Mouse (Mus musculus) kidney, embryonic 16.5 days (tissue): ENCODE measurements at regions not wholly inside any gene's neighbourhood (a gene's known extent, or its start where the extent isn't known, plus 50 kb on each side); places are given as distances from the start of the nearest gene placed in this dataset.
A peak's percentile ranks its signal among the peaks of the same experiment; 100 is the strongest.

ENCODE experiments used
- ATAC-seq: fragments of 200-750 bp; cut with Nextera tagmentation; 2 replicates; pipeline ENCODE4 v1.8.0; 2017; ENCODE audit warnings: moderate TSS enrichment; ENCODE audit not compliant: low FRiP score, low TSS enrichment
- H3K27ac ChIP-seq: fragments of 300-500 bp; sonication (generic); 2 replicates; pipeline ENCODE4 v1.5.1; 2014; ENCODE audit warnings: low read length
- H3K27me3 ChIP-seq: fragments of 300-500 bp; sonication (generic); 2 replicates; pipeline ENCODE4 v1.6.1; 2014; ENCODE audit warnings: low read length, control low read depth, mixed read lengths; ENCODE audit not compliant: insufficient read depth
- H3K36me3 ChIP-seq: fragments of 300-500 bp; sonication (generic); 2 replicates; pipeline ENCODE4 v1.6.1; 2014; ENCODE audit warnings: low read length, control low read depth, mixed read lengths; ENCODE audit not compliant: insufficient read depth
- H3K4me1 ChIP-seq: fragments of 300-500 bp; sonication (generic); 2 replicates; pipeline ENCODE4 v1.6.1; 2014; ENCODE audit warnings: low read length, control low read depth, mixed read lengths; ENCODE audit not compliant: insufficient read depth
- H3K4me2 ChIP-seq: fragments of 300-500 bp; sonication (generic); replicated peaks from 2 replicates; pipeline ENCODE4 v1.6.1; 2014; ENCODE audit warnings: low read depth, low read length
- H3K4me3 ChIP-seq: fragments of 300-500 bp; sonication (generic); 2 replicates; pipeline ENCODE4 v1.5.1; 2014; ENCODE audit warnings: mild to moderate bottlenecking, low read length
- H3K9ac ChIP-seq: fragments of 300-500 bp; sonication (generic); replicated peaks from 2 replicates; pipeline ENCODE4 v1.6.1; 2014; ENCODE audit warnings: low read length
- H3K9me3 ChIP-seq: fragments of 300-500 bp; sonication (generic); 2 replicates; pipeline ENCODE4 v1.6.1; 2016; ENCODE audit warnings: low read length, control low read depth
- WGBS: fragments of 180-500 bp; shearing (Covaris S2); extraction: QIAGEN DNeasy Blood & Tissue Kit; methylation state at CpG from one replicate; pipeline ENCODE4 v1.1.7; 2014; 5-methylcytosine and 5-hydroxymethylcytosine counted together

DNA sequence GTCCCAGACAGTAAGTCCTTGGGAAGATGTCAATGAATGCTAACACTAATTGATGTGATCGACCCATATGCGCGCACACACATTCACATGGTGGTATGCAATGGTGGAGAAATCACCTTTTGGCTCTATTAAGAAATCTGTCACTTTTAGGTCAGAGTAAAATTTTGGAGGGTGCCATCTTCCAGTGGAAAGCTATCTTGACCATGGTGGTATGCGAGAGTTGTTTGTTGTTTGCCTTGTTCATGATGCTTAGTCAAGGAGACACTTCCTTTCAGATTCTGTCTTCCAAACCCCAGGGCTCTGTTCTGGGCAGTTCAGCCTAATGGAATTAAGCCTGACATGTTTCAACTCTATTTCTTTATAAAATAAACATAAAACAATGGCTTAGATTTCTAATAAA is 337.9 kb upstream of the Tmem161b start:
- WGBS: 96% methylated on average over 4 of the region's 4 CpGs
- Histone ChIP-seq H3K9ac (no peak overlapping the region), H3K27me3 (no peaks in the 10 kb centered on the region), H3K27ac (no peak overlapping the region), H3K9me3 (no peaks in the 10 kb centered on the region), H3K4me1 (no peaks in the 10 kb centered on the region), H3K4me3 (no peak overlapping the region), H3K4me2 (no peak overlapping the region), H3K36me3 (no peaks in the 10 kb centered on the region)
- no peak for ATAC-seq

DNA sequence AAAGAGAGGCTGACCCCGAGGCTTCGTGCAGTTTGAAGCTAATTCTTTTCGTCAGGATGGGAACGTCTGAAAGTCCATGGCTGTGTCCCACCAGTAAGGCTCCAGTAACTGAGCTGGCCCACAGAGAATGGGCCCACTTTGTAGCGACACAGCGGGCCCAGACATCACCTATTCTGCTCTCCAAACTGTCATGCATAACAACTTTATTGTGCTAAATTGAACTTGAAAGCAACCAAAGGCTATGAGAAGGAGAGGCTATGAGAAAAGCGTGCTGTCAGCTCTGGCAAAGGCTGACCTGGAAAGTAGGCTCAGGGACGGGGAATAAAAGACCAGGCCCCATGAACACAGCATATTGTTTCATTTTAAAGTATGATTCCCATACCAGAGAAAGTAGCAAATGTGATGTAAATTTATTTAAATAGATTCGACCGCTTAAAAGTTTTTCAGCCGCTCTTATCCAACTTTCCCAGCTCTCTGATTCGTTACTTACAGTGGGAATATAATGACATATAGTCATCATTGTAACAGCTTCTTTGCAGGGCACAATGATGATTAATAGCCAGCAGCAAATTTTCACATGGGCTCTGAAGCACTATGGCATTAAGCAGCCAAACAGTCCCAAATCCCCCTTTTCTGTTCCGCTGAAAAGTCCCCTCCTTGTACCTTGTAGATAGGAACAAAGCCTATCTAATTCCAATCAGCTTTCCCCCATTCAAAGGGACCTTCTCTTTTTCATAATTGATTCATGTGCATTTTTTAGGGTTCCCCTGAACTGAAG is 337.1 kb upstream of the Tmem161b start:
- Histone ChIP-seq H3K4me1 (no peaks in the 10 kb centered on the region), H3K27ac (no peak overlapping the region), H3K27me3 (no peaks in the 10 kb centered on the region), H3K36me3 (no peaks in the 10 kb centered on the region), H3K4me2 (no peak overlapping the region), H3K9me3 (no peaks in the 10 kb centered on the region), H3K4me3 (no peak overlapping the region), H3K9ac (no peak overlapping the region)
- no peak for ATAC-seq
- WGBS: 72% methylated on average over 13 of the region's 13 CpGs

DNA sequence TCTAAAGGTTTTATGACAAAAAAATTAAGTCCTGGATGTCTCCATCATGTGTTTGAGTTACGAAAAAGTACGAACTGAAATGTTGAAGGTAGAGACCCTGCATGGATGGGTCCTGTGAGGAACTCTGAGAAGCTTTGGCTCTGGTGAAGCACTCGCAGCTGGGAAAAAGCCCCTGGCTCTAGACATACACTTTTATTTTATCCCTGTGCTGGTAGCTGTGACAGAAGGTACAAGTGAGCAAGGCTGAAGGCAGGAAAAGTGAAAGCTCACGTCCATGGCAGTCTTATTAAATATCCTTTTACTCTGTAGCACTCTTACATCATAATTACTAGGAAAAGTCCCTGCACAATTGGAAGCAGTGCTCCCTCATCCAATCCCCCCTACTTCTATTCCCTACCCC is 336.4 kb upstream of the Tmem161b start:
- no peaks in the 10 kb centered on the region for H3K9me3 ChIP-seq
- no peak overlapping the region for H3K4me3 ChIP-seq
- H3K27me3 ChIP-seq: no peaks in the 10 kb centered on the region
- ATAC-seq: no peak
- H3K4me2 ChIP-seq: no peak overlapping the region
- H3K36me3 ChIP-seq: no peaks in the 10 kb centered on the region
- WGBS: 84% methylated on average over 4 of the region's 4 CpGs
- H3K4me1 ChIP-seq: no peaks in the 10 kb centered on the region
- H3K9ac ChIP-seq: no peak overlapping the region
- no peak overlapping the region for H3K27ac ChIP-seq

DNA sequence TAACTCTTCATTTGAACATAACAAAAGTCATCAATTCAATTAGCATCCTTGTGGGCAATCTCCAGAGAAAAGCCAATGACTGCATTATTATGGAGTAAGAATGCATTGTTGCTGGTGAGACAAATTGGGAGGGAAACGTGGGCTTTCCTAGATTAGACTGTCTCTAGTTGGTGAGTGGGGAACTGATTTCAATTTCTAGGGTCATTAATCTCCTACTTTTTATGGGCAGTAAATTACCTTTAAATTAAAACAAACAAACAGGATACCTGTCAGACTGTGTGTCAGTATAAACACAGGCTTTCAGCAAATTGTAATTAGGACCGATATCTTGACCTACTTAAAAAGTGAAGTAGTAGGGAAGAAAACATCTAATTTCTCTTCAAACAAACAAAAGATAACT is 307.4 kb upstream of the Tmem161b start:
- no peaks in the 10 kb centered on the region for H3K4me1 ChIP-seq
- H3K9ac ChIP-seq: no peak overlapping the region
- H3K4me2 ChIP-seq: no peak overlapping the region
- no peak overlapping the region for H3K27ac ChIP-seq
- H3K36me3 ChIP-seq: no peaks in the 10 kb centered on the region
- H3K4me3 ChIP-seq: no peak overlapping the region
- no peaks in the 10 kb centered on the region for H3K27me3 ChIP-seq
- peaks cover 12% of the 10 kb centered on the region for H3K9me3 ChIP-seq
- ATAC-seq: peak; percentile 54; the same call in 1 of the 2 replicates
- 26% methylated on average over 2 of the region's 2 CpGs for WGBS

DNA sequence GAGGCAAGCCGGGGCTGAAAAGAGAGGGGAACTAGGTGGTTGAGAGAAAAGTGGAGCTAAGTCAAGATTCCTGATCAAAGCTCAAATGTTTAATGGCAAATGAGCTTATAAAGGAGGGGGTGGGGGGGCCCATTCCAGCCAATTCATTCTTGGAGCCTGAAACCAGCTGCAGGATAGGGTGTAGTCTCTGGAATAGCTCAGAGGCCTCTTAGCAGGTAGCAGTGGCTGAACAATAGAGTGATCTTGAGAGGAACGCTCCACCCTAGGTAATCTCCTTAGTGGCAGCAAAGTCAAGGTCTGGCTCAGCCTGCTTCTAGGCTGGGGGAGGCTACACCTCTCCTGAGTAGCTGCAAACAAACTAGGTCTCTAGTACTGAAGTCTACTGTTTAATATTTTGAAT is 289.3 kb upstream of the Tmem161b start:
- no peaks in the 10 kb centered on the region for H3K27me3 ChIP-seq
- no peak overlapping the region for H3K4me2 ChIP-seq
- no peaks in the 10 kb centered on the region for H3K36me3 ChIP-seq
- no peaks in the 10 kb centered on the region for H3K9me3 ChIP-seq
- no peak overlapping the region for H3K27ac ChIP-seq
- no peak overlapping the region for H3K4me3 ChIP-seq
- no peak for ATAC-seq
- H3K9ac ChIP-seq: no peak overlapping the region
- WGBS: 80% methylated on average over 2 of the region's 2 CpGs
- no peaks in the 10 kb centered on the region for H3K4me1 ChIP-seq

DNA sequence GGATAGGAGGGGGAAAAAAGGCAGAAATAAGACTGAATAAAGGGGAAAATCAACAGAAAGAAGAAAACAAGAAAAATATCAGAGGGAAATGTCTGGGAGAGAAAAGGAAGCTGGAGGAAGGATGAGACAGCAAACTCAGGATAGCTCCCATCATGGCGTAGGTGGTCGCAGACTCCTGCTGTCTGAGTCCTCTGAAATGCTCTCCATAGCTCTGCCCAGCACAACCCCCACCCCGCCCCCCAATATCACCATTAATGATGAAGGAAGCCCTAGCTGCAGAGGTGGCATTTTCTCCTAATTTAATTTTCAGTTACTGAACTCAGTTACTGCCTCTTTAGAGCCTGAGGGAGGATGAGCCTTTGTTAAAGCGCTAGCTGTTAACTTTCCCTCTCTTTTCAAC is 275.6 kb upstream of the Tmem161b start:
- WGBS: 90% methylated on average over 4 of the region's 4 CpGs
- no peak for ATAC-seq

DNA sequence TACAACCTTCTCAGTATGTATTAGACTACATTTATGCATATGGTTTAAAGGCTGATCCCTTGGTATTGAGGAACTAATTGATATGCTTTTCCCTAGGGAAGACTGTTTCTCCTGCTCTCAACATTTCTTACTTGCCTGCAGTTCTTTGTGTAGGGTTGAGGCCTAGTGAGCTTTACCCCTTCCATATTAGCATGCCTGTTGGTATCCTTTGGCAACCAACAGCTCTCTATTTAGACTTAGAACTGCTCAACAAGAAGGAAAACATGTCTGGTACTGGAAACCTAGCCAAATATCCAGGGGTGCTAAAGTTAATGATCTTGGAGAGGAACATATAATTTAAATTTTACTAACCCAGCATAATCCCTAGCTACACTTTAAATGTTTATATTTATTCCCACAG is 270.9 kb upstream of the Tmem161b start:
- no peak for ATAC-seq
- H3K9me3 ChIP-seq: no peaks in the 10 kb centered on the region
- H3K4me1 ChIP-seq: no peaks in the 10 kb centered on the region

More for the DNA sequence above, 275.6 kb upstream of the Tmem161b start:
- no peaks in the 10 kb centered on the region for H3K36me3 ChIP-seq
- no peak overlapping the region for H3K27ac ChIP-seq
- H3K9me3 ChIP-seq: no peaks in the 10 kb centered on the region
- no peak overlapping the region for H3K9ac ChIP-seq
- no peaks in the 10 kb centered on the region for H3K4me1 ChIP-seq
- H3K4me2 ChIP-seq: no peak overlapping the region
- no peak overlapping the region for H3K4me3 ChIP-seq
- H3K27me3 ChIP-seq: no peaks in the 10 kb centered on the region

DNA sequence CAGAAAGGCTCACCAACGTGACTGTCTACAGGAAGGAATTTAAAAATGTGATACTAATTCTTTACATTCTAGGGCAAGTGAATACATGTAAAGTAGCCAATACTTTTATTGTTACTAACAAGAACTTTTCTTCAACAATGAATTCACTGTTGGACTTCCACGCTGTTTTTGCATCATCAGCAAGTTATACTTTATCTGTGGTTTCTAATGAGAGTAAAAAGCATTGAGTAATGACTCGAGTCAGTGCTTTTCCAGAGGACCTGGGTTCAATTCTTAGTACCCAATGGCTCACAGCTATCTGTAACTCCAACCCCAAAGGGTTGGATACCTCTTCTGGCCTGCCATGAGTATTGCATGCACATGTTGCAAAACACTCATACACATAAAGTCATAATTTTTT is 270.3 kb upstream of the Tmem161b start:
- no peak overlapping the region for H3K27ac ChIP-seq
- 90% methylated on average over 3 of the region's 3 CpGs for WGBS
- H3K4me2 ChIP-seq: no peak overlapping the region
- H3K9ac ChIP-seq: no peak overlapping the region
- H3K4me3 ChIP-seq: no peak overlapping the region
- H3K36me3 ChIP-seq: no peaks in the 10 kb centered on the region
- no peaks in the 10 kb centered on the region for H3K27me3 ChIP-seq
- H3K9me3 ChIP-seq: no peaks in the 10 kb centered on the region
- no peaks in the 10 kb centered on the region for H3K4me1 ChIP-seq
- no peak for ATAC-seq

More for the DNA sequence above, 270.9 kb upstream of the Tmem161b start:
- Histone ChIP-seq H3K9ac (no peak overlapping the region), H3K4me2 (no peak overlapping the region), H3K4me3 (no peak overlapping the region), H3K36me3 (no peaks in the 10 kb centered on the region), H3K27ac (no peak overlapping the region), H3K27me3 (no peaks in the 10 kb centered on the region)

DNA sequence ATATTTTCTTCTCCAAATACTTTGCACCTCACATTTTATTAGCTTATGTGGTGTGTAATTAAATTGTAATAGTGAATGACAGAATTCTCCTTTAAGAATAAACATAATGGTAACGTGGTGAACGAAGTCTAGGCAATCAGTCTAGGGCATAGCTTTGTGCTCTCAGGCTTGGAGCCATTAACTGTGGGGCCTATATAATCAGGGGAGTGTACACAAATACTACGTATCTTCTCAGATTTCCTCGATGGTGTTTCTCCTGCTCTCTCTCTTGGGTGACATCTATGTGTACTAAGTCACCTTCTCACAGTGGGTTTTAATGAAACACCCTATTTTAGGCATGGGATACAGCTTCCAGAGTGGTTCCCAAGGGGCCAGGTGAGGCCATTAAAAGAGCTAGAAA is 269.7 kb upstream of the Tmem161b start:
- ATAC-seq: no peak
- no peaks in the 10 kb centered on the region for H3K27me3 ChIP-seq
- whole genome bisulfite sequencing: 45% methylated on average over 4 of the region's 4 CpGs

DNA sequence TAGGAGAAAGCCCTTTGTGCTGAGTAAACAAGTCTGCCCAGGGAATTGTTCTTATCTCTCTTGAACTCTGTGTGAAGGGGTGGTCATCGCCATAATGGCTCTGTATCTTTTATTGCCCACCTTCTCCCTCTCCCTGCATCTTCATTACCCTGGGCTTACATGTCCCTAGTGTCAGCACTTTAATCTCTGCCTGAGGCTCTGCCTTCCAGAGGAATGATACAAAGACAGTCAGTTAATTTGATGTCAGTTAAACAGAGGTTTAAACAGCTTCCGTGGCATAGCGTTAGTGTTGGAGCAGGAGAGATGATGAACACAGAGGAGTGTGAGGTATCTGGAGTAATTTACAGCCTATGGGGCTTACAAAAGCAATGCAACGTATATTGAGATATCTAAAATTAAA is 269.2 kb upstream of the Tmem161b start:
- no peak for ATAC-seq
- Histone ChIP-seq H3K4me2 (no peak overlapping the region), H3K4me1 (no peaks in the 10 kb centered on the region), H3K9me3 (no peaks in the 10 kb centered on the region), H3K36me3 (no peaks in the 10 kb centered on the region), H3K4me3 (no peak overlapping the region), H3K27me3 (no peaks in the 10 kb centered on the region), H3K27ac (no peak overlapping the region), H3K9ac (no peak overlapping the region)
- 30% methylated on average over 4 of the region's 4 CpGs for WGBS

More for the DNA sequence above, 269.7 kb upstream of the Tmem161b start:
- H3K36me3 ChIP-seq: no peaks in the 10 kb centered on the region
- H3K9ac ChIP-seq: no peak overlapping the region
- H3K4me1 ChIP-seq: no peaks in the 10 kb centered on the region
- no peak overlapping the region for H3K27ac ChIP-seq
- H3K4me3 ChIP-seq: no peak overlapping the region
- H3K4me2 ChIP-seq: no peak overlapping the region
- no peaks in the 10 kb centered on the region for H3K9me3 ChIP-seq
